Comparison of ENCODE assay signal across 8 mouse cellular contexts in genomic region chrX:101428785-101429141, GRCm38 (mm10). TPM values are rescaled to one million over a fixed set of nuclear protein-coding genes. Genes with fewer than 3 reads are reported as not detected.
DNase-seq lines count a peak whose midpoint lies in the region; ATAC-seq and TF ChIP-seq lines count a peak whose summit lies in the region.

No protein-coding gene starts in this region.

- no peak for DNase-seq in layer of hippocampus, adult 2 months (ENCODE audit: low spot score in 2 of 2)
- DNase-seq in layer of hippocampus, postnatal 25 days (ENCODE audit: extremely low spot score in 1 of 2, low spot score in 1 of 2) = no peak
- DNase-seq in MN1 (ENCODE audit: low spot score) = peak; percentile 37
- DNase-seq in neural tube, embryonic 10.5 days (ENCODE audit: extremely low spot score, low spot score) = peak; percentile 24
- DNase-seq in thymus, adult 18-20 months = no peak
- no peak for DNase-seq in adrenal gland, postnatal 4 days (ENCODE audit: low spot score in 2 of 2)

- peak overlapping the region; percentile 48 for H3K4me2 ChIP-seq in embryonic facial prominence, embryonic 13.5 days
- H3K4me2 ChIP-seq in intestine, embryonic 15.5 days (replicated peaks) = peak overlapping the region; percentile 44

- TF ChIP-seq CTCF in layer of hippocampus, adult 2 months (conservative IDR thresholded peaks at IDR 0.05) = no peak

- WGBS in embryonic facial prominence, embryonic 13.5 days = 25% methylated on average over 7 of the region's 7 CpGs
- 31% methylated on average over 7 of the region's 7 CpGs for WGBS in intestine, embryonic 15.5 days

- no peaks in the 10 kb centered on the region for H3K9me3 ChIP-seq in embryonic facial prominence, embryonic 13.5 days
- H3K9me3 ChIP-seq in intestine, embryonic 15.5 days = no peaks in the 10 kb centered on the region

- peak overlapping the region; percentile 97 for H3K27ac ChIP-seq in layer of hippocampus, adult 2 months
- H3K27ac ChIP-seq in embryonic facial prominence, embryonic 13.5 days = peak overlapping the region; percentile 95
- peak overlapping the region; percentile 86 for H3K27ac ChIP-seq in intestine, embryonic 15.5 days

- no peak for ATAC-seq in embryonic facial prominence, embryonic 13.5 days (ENCODE audit: insufficient number of reproducible peaks, insufficient read depth, low FRiP score, low TSS enrichment, low read depth)
- ATAC-seq in intestine, embryonic 15.5 days = no peak

- H3K4me1 ChIP-seq in embryonic facial prominence, embryonic 13.5 days = no peaks in the 10 kb centered on the region
- H3K4me1 ChIP-seq in intestine, embryonic 15.5 days (replicated peaks) = no peaks in the 10 kb centered on the region

- no peaks in the 10 kb centered on the region for H3K27me3 ChIP-seq in embryonic facial prominence, embryonic 13.5 days
- no peaks in the 10 kb centered on the region for H3K27me3 ChIP-seq in intestine, embryonic 15.5 days (replicated peaks)

- H3K36me3 ChIP-seq in embryonic facial prominence, embryonic 13.5 days = peaks cover 16% of the 10 kb centered on the region
- H3K36me3 ChIP-seq in intestine, embryonic 15.5 days = no peaks in the 10 kb centered on the region

- 0 out of 2 replicates have a peak overlapping the region, but pooled peaks have one; percentile 54 for H3K9ac ChIP-seq in embryonic facial prominence, embryonic 13.5 days
- no peak overlapping the region for H3K9ac ChIP-seq in intestine, embryonic 15.5 days

- H3K4me3 ChIP-seq in layer of hippocampus, adult 2 months = peak overlapping the region; percentile 62
- peak overlapping the region; percentile 61 for H3K4me3 ChIP-seq in embryonic facial prominence, embryonic 13.5 days
- peak overlapping the region; percentile 35 for H3K4me3 ChIP-seq in intestine, embryonic 15.5 days (replicated peaks)

RNA-seq across cellular contexts. Expression of gene Nono, which starts 0.4 kb away (rescaled TPM):
- 100 to 1,000 TPM; 132 to 144 TPM for total RNA-seq in layer of hippocampus, adult 2 months (2021)
- 100 to 1,000 TPM; 131 to 158 TPM for total RNA-seq in layer of hippocampus, postnatal 25 days (2021)
- polyA plus RNA-seq in embryonic facial prominence, embryonic 13.5 days (2015; fragmentation: Nextera tagmentation; extraction: Ambion mirVana) = 491 TPM in 2 replicates
- polyA plus RNA-seq in intestine, embryonic 15.5 days (2015; fragmentation: Nextera tagmentation; extraction: Ambion mirVana) = 324 and 340 TPM in 2 replicates
- total RNA-seq in adrenal gland, postnatal 4 days (2021) = 100 to 1,000 TPM; 287 to 290 TPM

RNA-seq across cellular contexts. Expression of gene Zmym3, which starts 8.1 kb away (rescaled TPM):
- 100 to 1,000 TPM; 176 to 179 TPM for total RNA-seq in layer of hippocampus, adult 2 months (2021)
- 100 to 1,000 TPM; 134 to 167 TPM for total RNA-seq in layer of hippocampus, postnatal 25 days (2021)
- polyA plus RNA-seq in embryonic facial prominence, embryonic 13.5 days (2015; fragmentation: Nextera tagmentation; extraction: Ambion mirVana) = 42.5 and 44.1 TPM in 2 replicates
- polyA plus RNA-seq in intestine, embryonic 15.5 days (2015; fragmentation: Nextera tagmentation; extraction: Ambion mirVana) = 20.4 and 21.2 TPM in 2 replicates
- 100 to 1,000 TPM; 134 to 141 TPM for total RNA-seq in adrenal gland, postnatal 4 days (2021)

RNA-seq across cellular contexts. Expression of gene Itgb1bp2, which starts 20.1 kb away (rescaled TPM):
- 1 to 10 TPM in 1 of 2 experiments, under 1 TPM in 1; 0.82 to 1.4 TPM for total RNA-seq in layer of hippocampus, adult 2 months (2021)
- total RNA-seq in layer of hippocampus, postnatal 25 days (2021) = 1 to 10 TPM in 1 of 2 experiments, under 1 TPM in 1; 0.42 to 1.8 TPM
- 4.0 and 6.2 TPM in 2 replicates for polyA plus RNA-seq in embryonic facial prominence, embryonic 13.5 days (2015; fragmentation: Nextera tagmentation; extraction: Ambion mirVana)
- polyA plus RNA-seq in intestine, embryonic 15.5 days (2015; fragmentation: Nextera tagmentation; extraction: Ambion mirVana) = 0.73 and 1.6 TPM in 2 replicates
- total RNA-seq in adrenal gland, postnatal 4 days (2021) = 10 to 100 TPM in 1 of 2 experiments, 1 to 10 TPM in 1; 8.5 to 18.5 TPM

RNA-seq across cellular contexts. Expression of gene Gjb1, which starts 52.6 kb away (rescaled TPM):
- total RNA-seq in layer of hippocampus, adult 2 months (2021) = 10 to 100 TPM in 1 of 2 experiments, 1 to 10 TPM in 1; 9.0 to 11.2 TPM
- 10 to 100 TPM; 13.2 TPM for total RNA-seq in layer of hippocampus, postnatal 25 days (2021)
- 1.8 TPM in 1 of 2 replicates, not detected in the other for polyA plus RNA-seq in embryonic facial prominence, embryonic 13.5 days (2015; fragmentation: Nextera tagmentation; extraction: Ambion mirVana)
- 59.2 and 77.1 TPM in 2 replicates for polyA plus RNA-seq in intestine, embryonic 15.5 days (2015; fragmentation: Nextera tagmentation; extraction: Ambion mirVana)
- 10 to 100 TPM in 1 of 2 experiments, 1 to 10 TPM in 1; 6.2 to 43.9 TPM for total RNA-seq in adrenal gland, postnatal 4 days (2021)

Comparison
In these comparisons a context has a peak if more than half of its experiments do, and no peak if none do; other contexts are left out.
1. DNase-seq: peak in MN1 (single experiment) and neural tube, embryonic 10.5 days (single experiment); none in layer of hippocampus, adult 2 months (0 of 2), layer of hippocampus, postnatal 25 days (0 of 2), thymus, adult 18-20 months (0 of 2) and adrenal gland, postnatal 4 days (0 of 2).
2. Peak in every context shown above with its lines, with median percentiles within 50 percentile points of each other: H3K27ac ChIP-seq and H3K4me3 ChIP-seq.